Mouse (Mus musculus) frontal cortex, postnatal 10 days (tissue): ENCODE results near the gene Vdr.

Experiments
- DNase-seq, 2 experiments: peaks; one replicate each; pipeline ENCODE4 v3.0.0; 2022; ENCODE audit warnings: low spot score in 2 of 2, mixed read lengths in 1 of 2

The Vdr gene

GRCm38 (mm10) chr15:97920306-97920705 lies 9.9 kb upstream of the Vdr start:
- no peak for DNase-seq

GRCm38 (mm10) chr15:97919217-97919616 lies 8.8 kb upstream of the Vdr start:
- no peak for DNase-seq

- no peak for DNase-seq
Measured at GRCm38 (mm10) chr15:97917994-97918393, 7.6 kb upstream of the Vdr start.

GRCm38 (mm10) chr15:97914331-97914747 lies 3.9 kb upstream of the Vdr start:
- DNase-seq: no peak

- DNase-seq: no peak
Measured at GRCm38 (mm10) chr15:97907801-97908751, 2.4 kb downstream of the Vdr start.

GRCm38 (mm10) chr15:97907202-97907601 lies 3.2 kb downstream of the Vdr start:
- no peak for DNase-seq

GRCm38 (mm10) chr15:97905281-97905680 lies 5.1 kb downstream of the Vdr start:
- DNase-seq: no peak

GRCm38 (mm10) chr15:97904339-97904991 lies 6.0 kb downstream of the Vdr start:
- DNase-seq: no peak

- DNase-seq: no peak
Measured at GRCm38 (mm10) chr15:97903261-97904009, 7.0 kb downstream of the Vdr start.

- DNase-seq: no peak
Measured at GRCm38 (mm10) chr15:97900991-97901390, 9.4 kb downstream of the Vdr start.

- DNase-seq: no peak
Measured at GRCm38 (mm10) chr15:97900336-97900912, 10.0 kb downstream of the Vdr start.

GRCm38 (mm10) chr15:97899714-97900113 lies 10.7 kb downstream of the Vdr start:
- no peak for DNase-seq

GRCm38 (mm10) chr15:97898791-97899190 lies 11.6 kb downstream of the Vdr start:
- no peak for DNase-seq

GRCm38 (mm10) chr15:97896861-97897654 lies 13.4 kb downstream of the Vdr start:
- no peak for DNase-seq

- DNase-seq: no peak
Measured at GRCm38 (mm10) chr15:97896347-97896746, 14.1 kb downstream of the Vdr start.

GRCm38 (mm10) chr15:97895847-97896246 lies 14.6 kb downstream of the Vdr start:
- DNase-seq: no peak

GRCm38 (mm10) chr15:97892506-97892905 lies 17.9 kb downstream of the Vdr start:
- DNase-seq: no peak

- DNase-seq: no peak
Measured at GRCm38 (mm10) chr15:97890450-97890849, 20.0 kb downstream of the Vdr start.

- no peak for DNase-seq
Measured at GRCm38 (mm10) chr15:97890017-97890416, 20.4 kb downstream of the Vdr start.

GRCm38 (mm10) chr15:97887541-97888016 lies 22.9 kb downstream of the Vdr start:
- no peak for DNase-seq

GRCm38 (mm10) chr15:97881423-97881822 lies 29.0 kb downstream of the Vdr start:
- DNase-seq: no peak
